Mouse (Mus musculus): ENCODE results near the gene Dad1. TPM values are rescaled to one million over a fixed set of nuclear protein-coding genes. Genes with fewer than 3 reads are reported as not detected.
A peak's percentile ranks its signal among the peaks of the same experiment; 100 is the strongest.

Dad1 gene
- polyA plus RNA-seq, 1 experiment from 2014 or later, result 274 TPM

- ATAC-seq (ENCODE audit: insufficient read depth, low FRiP score, low TSS enrichment), result peak; percentile 94
Observed at GRCm38 (mm10) chr14:54259003-54259721, 5.3 kb upstream of the Dad1 start.

GRCm38 (mm10) chr14:54258131-54258670 is 4.3 kb upstream of the Dad1 start:
- no peak overlapping the region for H3K9ac ChIP-seq (ENCODE audit: low read length)
- H3K27ac ChIP-seq (ENCODE audit: low read depth, low read length), result no peak overlapping the region
- DNase-seq (ENCODE audit: low spot score) (no peak), ATAC-seq (ENCODE audit: insufficient read depth, low FRiP score, low TSS enrichment) (no peak)
- no peaks in the 10 kb centered on the region for H3K36me3 ChIP-seq (ENCODE audit: control insufficient read depth, insufficient read depth, low read length)
- no peaks in the 10 kb centered on the region for H3K27me3 ChIP-seq (ENCODE audit: control insufficient read depth, insufficient read depth, low read length)
- no peaks in the 10 kb centered on the region for H3K9me3 ChIP-seq (ENCODE audit: control insufficient read depth, low read length)
- no peak overlapping the region for H3K4me3 ChIP-seq (ENCODE audit: low read depth, low read length)
- H3K4me1 ChIP-seq (ENCODE audit: control insufficient read depth, insufficient read depth, low read length), result peaks cover 3% of the 10 kb centered on the region; the same call in 1 of the 2 replicates
- WGBS, result 75% methylated on average over 7 of the region's 7 CpGs
- no peak overlapping the region for H3K4me2 ChIP-seq (ENCODE audit: low read depth)

More at GRCm38 (mm10) chr14:54259003-54259721, 5.3 kb upstream of the Dad1 start:
- peak; percentile 90 for DNase-seq (ENCODE audit: low spot score)
- Histone ChIP-seq H3K4me3 (ENCODE audit: low read depth, low read length) (peak overlapping the region; percentile 50), H3K9me3 (ENCODE audit: control insufficient read depth, low read length) (no peaks in the 10 kb centered on the region), H3K27me3 (ENCODE audit: control insufficient read depth, insufficient read depth, low read length) (no peaks in the 10 kb centered on the region), H3K9ac (ENCODE audit: low read length) (peak overlapping the region; percentile 57), H3K4me1 (ENCODE audit: control insufficient read depth, insufficient read depth, low read length) (0 out of 2 replicates have a peak, but pooled peaks cover 3% of the 10 kb centered on the region), H3K27ac (ENCODE audit: low read depth, low read length) (no peak overlapping the region), H3K4me2 (ENCODE audit: low read depth) (peak overlapping the region; percentile 73), H3K36me3 (ENCODE audit: control insufficient read depth, insufficient read depth, low read length) (no peaks in the 10 kb centered on the region)
- under 1% methylated on average over 35 of the region's 35 CpGs for WGBS

- ATAC-seq (ENCODE audit: insufficient read depth, low FRiP score, low TSS enrichment), result no peak
- peak overlapping the region; percentile 69 for H3K4me3 ChIP-seq (ENCODE audit: low read depth, low read length)
- DNase-seq (ENCODE audit: low spot score), result no peak
- no peaks in the 10 kb centered on the region for H3K9me3 ChIP-seq (ENCODE audit: control insufficient read depth, low read length)
- WGBS, result 69% methylated on average over 12 of the region's 12 CpGs
- no peak overlapping the region; the same call in 1 of the 2 replicates for H3K27ac ChIP-seq (ENCODE audit: low read depth, low read length)
- peak overlapping the region; percentile 70 for H3K9ac ChIP-seq (ENCODE audit: low read length)
- H3K4me1 ChIP-seq (ENCODE audit: control insufficient read depth, insufficient read depth, low read length), result peaks cover 14% of the 10 kb centered on the region
- peak overlapping the region; percentile 66 for H3K4me2 ChIP-seq (ENCODE audit: low read depth)
- no peaks in the 10 kb centered on the region for H3K27me3 ChIP-seq (ENCODE audit: control insufficient read depth, insufficient read depth, low read length)
- no peaks in the 10 kb centered on the region for H3K36me3 ChIP-seq (ENCODE audit: control insufficient read depth, insufficient read depth, low read length)
Observed at GRCm38 (mm10) chr14:54254670-54255202, 832 bp upstream of the Dad1 start.

- H3K9me3 ChIP-seq (ENCODE audit: control insufficient read depth, low read length), result no peaks in the 10 kb centered on the region
- H3K36me3 ChIP-seq (ENCODE audit: control insufficient read depth, insufficient read depth, low read length), result no peaks in the 10 kb centered on the region
- H3K9ac ChIP-seq (ENCODE audit: low read length), result no peak overlapping the region
- no peaks in the 10 kb centered on the region for H3K27me3 ChIP-seq (ENCODE audit: control insufficient read depth, insufficient read depth, low read length)
- H3K4me1 ChIP-seq (ENCODE audit: control insufficient read depth, insufficient read depth, low read length), result peaks cover 19% of the 10 kb centered on the region
- no peak overlapping the region for H3K27ac ChIP-seq (ENCODE audit: low read depth, low read length)
- no peak overlapping the region for H3K4me2 ChIP-seq (ENCODE audit: low read depth)
- H3K4me3 ChIP-seq (ENCODE audit: low read depth, low read length), result no peak overlapping the region
- 43% methylated on average over 4 of the region's 4 CpGs for WGBS
- no peak for DNase-seq (ENCODE audit: low spot score)
- no peak for ATAC-seq (ENCODE audit: insufficient read depth, low FRiP score, low TSS enrichment)
Observed at GRCm38 (mm10) chr14:54250122-54250521, 3.8 kb downstream of the Dad1 start.

GRCm38 (mm10) chr14:54249326-54249725 is 4.6 kb downstream of the Dad1 start:
- no peak for ATAC-seq (ENCODE audit: insufficient read depth, low FRiP score, low TSS enrichment)
- WGBS, result 54% methylated on average over 9 of the region's 9 CpGs

GRCm38 (mm10) chr14:54246232-54246631 is 7.7 kb downstream of the Dad1 start:
- Histone ChIP-seq H3K36me3 (ENCODE audit: control insufficient read depth, insufficient read depth, low read length) (peaks cover 10% of the 10 kb centered on the region), H3K27me3 (ENCODE audit: control insufficient read depth, insufficient read depth, low read length) (no peaks in the 10 kb centered on the region)
- ATAC-seq (ENCODE audit: insufficient read depth, low FRiP score, low TSS enrichment), result no peak

More at GRCm38 (mm10) chr14:54249326-54249725, 4.6 kb downstream of the Dad1 start:
- no peak overlapping the region for H3K4me2 ChIP-seq (ENCODE audit: low read depth)
- no peaks in the 10 kb centered on the region for H3K36me3 ChIP-seq (ENCODE audit: control insufficient read depth, insufficient read depth, low read length)
- H3K9me3 ChIP-seq (ENCODE audit: control insufficient read depth, low read length), result no peaks in the 10 kb centered on the region
- DNase-seq (ENCODE audit: low spot score), result no peak
- H3K9ac ChIP-seq (ENCODE audit: low read length), result no peak overlapping the region; the same call in 1 of the 2 replicates
- H3K4me1 ChIP-seq (ENCODE audit: control insufficient read depth, insufficient read depth, low read length), result peaks cover 17% of the 10 kb centered on the region
- H3K27me3 ChIP-seq (ENCODE audit: control insufficient read depth, insufficient read depth, low read length), result no peaks in the 10 kb centered on the region
- H3K27ac ChIP-seq (ENCODE audit: low read depth, low read length), result no peak overlapping the region
- H3K4me3 ChIP-seq (ENCODE audit: low read depth, low read length), result no peak overlapping the region

GRCm38 (mm10) chr14:54244183-54244582 is 9.7 kb downstream of the Dad1 start:
- Histone ChIP-seq H3K4me3 (ENCODE audit: low read depth, low read length) (no peak overlapping the region), H3K9me3 (ENCODE audit: control insufficient read depth, low read length) (no peaks in the 10 kb centered on the region), H3K4me1 (ENCODE audit: control insufficient read depth, insufficient read depth, low read length) (peaks cover 9% of the 10 kb centered on the region), H3K27me3 (ENCODE audit: control insufficient read depth, insufficient read depth, low read length) (no peaks in the 10 kb centered on the region), H3K27ac (ENCODE audit: low read depth, low read length) (0 out of 2 replicates have a peak overlapping the region, but pooled peaks have one; percentile 4), H3K9ac (ENCODE audit: low read length) (no peak overlapping the region), H3K36me3 (ENCODE audit: control insufficient read depth, insufficient read depth, low read length) (peaks cover 12% of the 10 kb centered on the region), H3K4me2 (ENCODE audit: low read depth) (no peak overlapping the region)
- peak; percentile 58; the same call in 1 of the 2 replicates for ATAC-seq (ENCODE audit: insufficient read depth, low FRiP score, low TSS enrichment)
- WGBS, result 51% methylated on average over 3 of the region's 3 CpGs
- DNase-seq (ENCODE audit: low spot score), result no peak

More at GRCm38 (mm10) chr14:54246232-54246631, 7.7 kb downstream of the Dad1 start:
- Histone ChIP-seq H3K27ac (ENCODE audit: low read depth, low read length) (no peak overlapping the region), H3K9me3 (ENCODE audit: control insufficient read depth, low read length) (no peaks in the 10 kb centered on the region), H3K4me2 (ENCODE audit: low read depth) (no peak overlapping the region), H3K4me3 (ENCODE audit: low read depth, low read length) (no peak overlapping the region), H3K4me1 (ENCODE audit: control insufficient read depth, insufficient read depth, low read length) (peaks cover 14% of the 10 kb centered on the region), H3K9ac (ENCODE audit: low read length) (no peak overlapping the region)
- DNase-seq (ENCODE audit: low spot score), result no peak
- WGBS, result 88% methylated on average over 3 of the region's 3 CpGs

GRCm38 (mm10) chr14:54240542-54240941 is 13.4 kb downstream of the Dad1 start:
- Histone ChIP-seq H3K9ac (ENCODE audit: low read length) (no peak overlapping the region), H3K36me3 (ENCODE audit: control insufficient read depth, insufficient read depth, low read length) (peaks cover 12% of the 10 kb centered on the region), H3K9me3 (ENCODE audit: control insufficient read depth, low read length) (no peaks in the 10 kb centered on the region), H3K4me3 (ENCODE audit: low read depth, low read length) (no peak overlapping the region), H3K4me2 (ENCODE audit: low read depth) (no peak overlapping the region), H3K4me1 (ENCODE audit: control insufficient read depth, insufficient read depth, low read length) (peaks cover 6% of the 10 kb centered on the region; the same call in 1 of the 2 replicates), H3K27me3 (ENCODE audit: control insufficient read depth, insufficient read depth, low read length) (no peaks in the 10 kb centered on the region), H3K27ac (ENCODE audit: low read depth, low read length) (no peak overlapping the region)
- 81% methylated on average over 5 of the region's 5 CpGs for WGBS
- DNase-seq (ENCODE audit: low spot score), result no peak
- ATAC-seq (ENCODE audit: insufficient read depth, low FRiP score, low TSS enrichment), result no peak
